Mouse (Mus musculus) C2C12 (cell line): ENCODE data around the gene Ctr9.
A peak's percentile ranks its signal among the peaks of the same experiment; 100 is the strongest.

ENCODE experiments used
- CEBPB ChIP-seq: IDR thresholded peaks from one replicate; pipeline ENCODE4 v1.6.1; 2011; ENCODE audit warnings: low read depth, mild to moderate bottlenecking, control low read depth, moderate library complexity
- CTCF ChIP-seq: IDR thresholded peaks from one replicate; pipeline ENCODE4 v1.5.1; 2011; ENCODE audit not compliant: control insufficient read depth, insufficient read depth, insufficient read length
- FOSL1 ChIP-seq: IDR thresholded peaks from one replicate; pipeline ENCODE4 v1.8.0; 2011; ENCODE audit warnings: mild to moderate bottlenecking, low read length; ENCODE audit not compliant: poor library complexity, insufficient read depth, severe bottlenecking
- MYOD1 ChIP-seq: IDR thresholded peaks from one replicate; pipeline ENCODE4 v1.6.1; 2011; ENCODE audit warnings: low read depth; ENCODE audit not compliant: control insufficient read depth, insufficient read length
- MYOG ChIP-seq: IDR thresholded peaks from one replicate; pipeline ENCODE4 v1.6.1; 2011; ENCODE audit not compliant: control insufficient read depth, insufficient read length; ENCODE audit errors: extremely low read depth

GRCm38 (mm10) chr7:111095169-111095568 lies 66.4 kb downstream of the Ctr9 start:
- TF ChIP-seq MYOG (no peak), CTCF (no peak), CEBPB (peak; percentile 70), MYOD1 (no peak), FOSL1 (no peak)
